Mouse (Mus musculus) brain, embryonic 14.5 days (tissue): ENCODE measurements around the gene Il16.

ENCODE experiments used
- CTCF ChIP-seq: fragments of 200-500 bp; IDR thresholded peaks from 2 replicates; pipeline ENCODE4 v1.5.1; 2012; ENCODE audit warnings: inconsistent platforms, mild to moderate bottlenecking, moderate library complexity, borderline replicate concordance; ENCODE audit not compliant: insufficient read depth, insufficient read length; ENCODE audit errors: extremely low read depth
- POLR2A ChIP-seq: fragments of 200-500 bp; IDR thresholded peaks from 2 replicates; pipeline ENCODE4 v1.6.1; 2012; ENCODE audit warnings: mild to moderate bottlenecking, inconsistent platforms, borderline replicate concordance; ENCODE audit not compliant: poor library complexity, insufficient read depth, insufficient read length, severe bottlenecking; ENCODE audit errors: extremely low read depth

- TF ChIP-seq POLR2A = no peak
- TF ChIP-seq CTCF = no peak
Measured at GRCm38 (mm10) chr7:83594056-83594455, 151.5 kb downstream of the Il16 start.
